Mouse (Mus musculus): Measurements from ENCODE around the gene Kif6. TPM values are rescaled to one million over a fixed set of nuclear protein-coding genes. Genes with fewer than 3 reads are reported as not detected.
A peak's percentile ranks its signal among the peaks of the same experiment; 100 is the strongest.

The Kif6 gene
- polyA plus RNA-seq, 1 experiment from 2014 or later = 1.6 TPM

- H3K9me3 ChIP-seq (ENCODE audit: control insufficient read depth, low read length) = no peaks in the 10 kb centered on the region
- no peak for ATAC-seq (ENCODE audit: low FRiP score)
- peak; percentile 82 for DNase-seq (ENCODE audit: low spot score, missing footprints)
- H3K4me2 ChIP-seq = no peak overlapping the region
- no peak overlapping the region for H3K27ac ChIP-seq (ENCODE audit: low read depth, low read length)
- H3K27me3 ChIP-seq (ENCODE audit: control insufficient read depth, insufficient read depth, low read length) = no peaks in the 10 kb centered on the region
- 23% methylated on average over 5 of the region's 5 CpGs for WGBS
- no peak overlapping the region for H3K9ac ChIP-seq (ENCODE audit: low read length)
- no peaks in the 10 kb centered on the region for H3K36me3 ChIP-seq (ENCODE audit: control insufficient read depth, insufficient read depth, low read length)
- H3K4me1 ChIP-seq (ENCODE audit: control insufficient read depth, insufficient read depth, low read length) = no peaks in the 10 kb centered on the region; the same call in 1 of the 2 replicates
- H3K4me3 ChIP-seq (ENCODE audit: low read depth, low read length) = no peak overlapping the region
These were observed 248.7 kb downstream of the Kif6 start for GRCm38 (mm10) chr17:49863597-49863996.

GRCm38 (mm10) chr17:49865604-49866003 is 250.7 kb downstream of the Kif6 start:
- H3K4me2 ChIP-seq = no peak overlapping the region
- H3K4me1 ChIP-seq (ENCODE audit: control insufficient read depth, insufficient read depth, low read length) = no peaks in the 10 kb centered on the region; the same call in 1 of the 2 replicates
- H3K4me3 ChIP-seq (ENCODE audit: low read depth, low read length) = no peak overlapping the region
- no peaks in the 10 kb centered on the region for H3K27me3 ChIP-seq (ENCODE audit: control insufficient read depth, insufficient read depth, low read length)
- ATAC-seq (ENCODE audit: low FRiP score) (no peak), DNase-seq (ENCODE audit: low spot score, missing footprints) (no peak)
- H3K9ac ChIP-seq (ENCODE audit: low read length) = no peak overlapping the region
- no peaks in the 10 kb centered on the region for H3K9me3 ChIP-seq (ENCODE audit: control insufficient read depth, low read length)
- no peaks in the 10 kb centered on the region for H3K36me3 ChIP-seq (ENCODE audit: control insufficient read depth, insufficient read depth, low read length)
- no peak overlapping the region for H3K27ac ChIP-seq (ENCODE audit: low read depth, low read length)
- 98% methylated on average over 2 of the region's 2 CpGs for WGBS

DNA sequence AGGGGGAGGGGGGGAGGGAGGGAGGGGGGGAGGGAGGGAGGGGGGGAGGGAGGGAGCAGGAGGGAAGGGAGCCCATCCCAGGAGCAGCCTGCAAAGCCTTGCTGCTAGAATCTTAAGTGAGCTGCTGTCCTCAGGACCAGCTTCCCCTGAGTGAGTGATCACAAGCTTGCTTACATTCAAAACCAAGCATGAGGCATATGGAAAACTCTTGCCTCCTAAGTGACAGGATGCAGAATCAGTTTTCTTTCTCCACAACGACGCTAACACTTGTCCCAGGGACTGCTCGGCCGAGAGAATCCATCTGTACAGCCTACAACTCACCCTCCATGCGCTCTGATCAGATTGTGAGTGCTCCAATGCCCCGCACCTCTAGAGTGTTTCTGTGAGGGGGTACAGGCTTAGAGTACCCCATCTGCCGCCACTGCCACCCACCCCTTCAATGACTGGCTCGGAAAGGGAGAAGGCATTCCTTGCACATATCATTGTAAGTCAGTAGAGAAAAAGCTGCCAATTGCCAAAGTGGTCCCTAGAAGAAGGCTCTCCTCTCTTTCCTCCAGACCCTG is 251.8 kb downstream of the Kif6 start:
- Histone ChIP-seq H3K36me3 (ENCODE audit: control insufficient read depth, insufficient read depth, low read length) (no peaks in the 10 kb centered on the region), H3K27me3 (ENCODE audit: control insufficient read depth, insufficient read depth, low read length) (no peaks in the 10 kb centered on the region), H3K4me2 (no peak overlapping the region), H3K4me3 (ENCODE audit: low read depth, low read length) (no peak overlapping the region), H3K4me1 (ENCODE audit: control insufficient read depth, insufficient read depth, low read length) (no peaks in the 10 kb centered on the region; the same call in 1 of the 2 replicates), H3K9ac (ENCODE audit: low read length) (no peak overlapping the region), H3K27ac (ENCODE audit: low read depth, low read length) (no peak overlapping the region), H3K9me3 (ENCODE audit: control insufficient read depth, low read length) (no peaks in the 10 kb centered on the region)
- ATAC-seq (ENCODE audit: low FRiP score) (no peak), DNase-seq (ENCODE audit: low spot score, missing footprints) (no peak)
- WGBS = 77% methylated on average over 8 of the region's 8 CpGs

DNA sequence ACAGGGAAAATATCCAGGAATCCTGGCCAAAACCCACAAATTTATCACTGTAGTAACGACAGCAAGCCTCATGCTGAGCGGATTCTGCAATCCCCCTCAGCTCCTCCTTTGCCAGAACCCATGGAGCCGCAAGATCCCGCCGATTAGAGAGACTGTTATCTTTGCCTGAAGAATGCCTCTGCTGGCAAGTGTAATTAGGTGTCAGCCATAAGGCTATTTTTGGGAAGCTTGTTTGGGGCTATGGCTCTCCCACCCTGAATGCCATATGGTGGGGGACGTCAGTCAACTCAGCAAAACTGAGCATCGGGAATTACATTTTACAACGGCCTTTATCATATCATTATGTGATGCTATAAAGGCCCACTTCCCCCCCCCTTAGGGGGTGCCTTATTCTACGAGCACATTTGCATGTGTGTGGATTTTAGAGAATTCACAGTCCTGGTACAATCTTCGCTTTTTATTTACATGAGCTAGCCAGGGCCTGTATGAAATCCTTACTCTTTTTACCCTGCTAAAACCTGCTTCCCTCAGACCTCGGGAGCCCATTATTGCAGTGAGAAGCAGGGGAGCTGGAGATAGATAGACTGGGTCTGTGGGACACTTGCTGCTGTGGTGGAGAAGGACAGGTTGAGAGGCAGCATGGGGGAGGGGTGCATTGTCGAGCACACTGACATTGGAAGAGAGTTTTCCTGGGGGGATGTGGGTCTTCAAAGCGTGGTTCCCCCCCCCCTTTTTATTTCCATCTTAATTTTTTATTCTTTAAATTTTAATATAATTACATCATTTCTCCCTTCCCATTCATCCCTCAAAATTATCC is 252.6 kb downstream of the Kif6 start:
- 39% methylated on average over 13 of the region's 13 CpGs for WGBS
- DNase-seq (ENCODE audit: low spot score, missing footprints) (no peak), ATAC-seq (ENCODE audit: low FRiP score) (no peak)
- Histone ChIP-seq H3K9me3 (ENCODE audit: control insufficient read depth, low read length) (no peaks in the 10 kb centered on the region), H3K36me3 (ENCODE audit: control insufficient read depth, insufficient read depth, low read length) (no peaks in the 10 kb centered on the region), H3K4me3 (ENCODE audit: low read depth, low read length) (no peak overlapping the region), H3K4me1 (ENCODE audit: control insufficient read depth, insufficient read depth, low read length) (no peaks in the 10 kb centered on the region; the same call in 1 of the 2 replicates), H3K4me2 (no peak overlapping the region), H3K27ac (ENCODE audit: low read depth, low read length) (no peak overlapping the region), H3K27me3 (ENCODE audit: control insufficient read depth, insufficient read depth, low read length) (no peaks in the 10 kb centered on the region), H3K9ac (ENCODE audit: low read length) (no peak overlapping the region)

- Histone ChIP-seq H3K9me3 (ENCODE audit: control insufficient read depth, low read length) (no peaks in the 10 kb centered on the region), H3K27ac (ENCODE audit: low read depth, low read length) (no peak overlapping the region), H3K4me2 (no peak overlapping the region), H3K9ac (ENCODE audit: low read length) (no peak overlapping the region), H3K36me3 (ENCODE audit: control insufficient read depth, insufficient read depth, low read length) (no peaks in the 10 kb centered on the region), H3K27me3 (ENCODE audit: control insufficient read depth, insufficient read depth, low read length) (no peaks in the 10 kb centered on the region), H3K4me1 (ENCODE audit: control insufficient read depth, insufficient read depth, low read length) (no peaks in the 10 kb centered on the region; the same call in 1 of the 2 replicates), H3K4me3 (ENCODE audit: low read depth, low read length) (no peak overlapping the region)
- ATAC-seq (ENCODE audit: low FRiP score) (no peak), DNase-seq (ENCODE audit: low spot score, missing footprints) (no peak)
- WGBS = 84% methylated on average over 9 of the region's 9 CpGs
These were observed 254.3 kb downstream of the Kif6 start for GRCm38 (mm10) chr17:49869246-49869645.

DNA sequence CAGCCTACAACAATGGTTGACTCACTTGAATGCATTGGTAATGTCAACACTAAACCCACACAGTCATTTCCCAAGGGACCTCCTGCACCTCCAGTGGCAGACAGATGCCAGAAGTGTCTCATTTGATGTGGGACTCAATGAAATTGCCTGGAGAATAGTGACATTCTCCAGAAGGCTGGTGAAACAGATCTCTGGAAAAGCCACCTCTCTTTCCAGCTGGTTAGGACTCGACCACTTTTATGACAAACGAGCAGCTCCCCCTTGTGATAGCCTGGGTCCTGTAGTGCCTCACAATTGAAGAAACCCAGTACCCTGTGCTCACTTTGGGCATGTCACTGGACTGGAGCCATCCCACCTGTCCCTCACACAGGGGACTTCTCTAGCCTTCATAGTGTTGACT is 257.4 kb downstream of the Kif6 start:
- Histone ChIP-seq H3K9ac (ENCODE audit: low read length) (no peak overlapping the region), H3K4me3 (ENCODE audit: low read depth, low read length) (no peak overlapping the region), H3K36me3 (ENCODE audit: control insufficient read depth, insufficient read depth, low read length) (no peaks in the 10 kb centered on the region), H3K27me3 (ENCODE audit: control insufficient read depth, insufficient read depth, low read length) (no peaks in the 10 kb centered on the region), H3K4me1 (ENCODE audit: control insufficient read depth, insufficient read depth, low read length) (peaks cover 8% of the 10 kb centered on the region), H3K4me2 (no peak overlapping the region), H3K9me3 (ENCODE audit: control insufficient read depth, low read length) (no peaks in the 10 kb centered on the region), H3K27ac (ENCODE audit: low read depth, low read length) (no peak overlapping the region)
- DNase-seq (ENCODE audit: low spot score, missing footprints) (no peak), ATAC-seq (ENCODE audit: low FRiP score) (no peak)
- 30% methylated on average over 2 of the region's 2 CpGs for WGBS

DNA sequence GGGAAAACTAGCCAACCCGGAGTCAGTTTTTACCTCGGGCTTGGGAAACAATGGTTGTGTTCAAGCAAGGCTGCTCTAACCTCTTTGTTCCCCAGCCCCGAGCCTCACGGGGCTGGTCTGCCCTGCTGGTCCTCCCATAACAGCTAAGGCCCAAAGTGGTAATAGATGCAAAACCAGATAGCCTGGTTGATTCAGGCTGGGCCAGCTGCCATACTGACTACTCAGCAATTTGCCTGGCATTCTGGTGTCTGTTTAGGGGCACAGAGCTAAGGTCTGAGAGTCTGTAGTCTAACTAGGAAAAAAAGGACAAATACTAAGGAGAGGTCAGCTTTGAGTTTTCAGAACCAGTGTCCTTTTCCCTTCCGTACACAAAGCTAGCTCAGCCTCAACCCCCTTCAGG is 259.8 kb downstream of the Kif6 start:
- no peak overlapping the region for H3K27ac ChIP-seq (ENCODE audit: low read depth, low read length)

DNA sequence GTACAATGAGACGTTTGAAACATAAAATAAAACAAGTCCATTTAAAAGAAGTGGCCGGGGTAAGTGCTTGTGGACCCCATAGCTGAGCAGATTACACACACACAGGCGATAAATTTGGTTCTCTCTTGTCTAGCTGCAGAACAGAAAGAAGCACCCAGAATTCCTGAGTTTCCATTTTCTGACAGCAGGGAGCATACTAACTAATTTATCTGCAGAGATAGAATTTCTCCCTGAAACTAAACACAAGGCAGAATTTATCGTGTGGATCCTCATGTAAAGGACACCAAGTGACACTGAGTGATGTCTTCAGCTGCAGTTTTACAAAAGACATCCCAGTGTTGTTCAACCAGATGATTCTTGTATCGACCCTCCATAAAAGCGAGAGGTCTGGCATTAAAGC is 260.5 kb downstream of the Kif6 start:
- H3K4me2 ChIP-seq = no peak overlapping the region
- H3K27ac ChIP-seq (ENCODE audit: low read depth, low read length) = no peak overlapping the region
- H3K27me3 ChIP-seq (ENCODE audit: control insufficient read depth, insufficient read depth, low read length) = no peaks in the 10 kb centered on the region
- H3K4me1 ChIP-seq (ENCODE audit: control insufficient read depth, insufficient read depth, low read length) = peaks cover 8% of the 10 kb centered on the region
- H3K36me3 ChIP-seq (ENCODE audit: control insufficient read depth, insufficient read depth, low read length) = no peaks in the 10 kb centered on the region
- DNase-seq (ENCODE audit: low spot score, missing footprints) (no peak), ATAC-seq (ENCODE audit: low FRiP score) (no peak)
- no peak overlapping the region for H3K9ac ChIP-seq (ENCODE audit: low read length)
- no peak overlapping the region for H3K4me3 ChIP-seq (ENCODE audit: low read depth, low read length)
- 76% methylated on average over 6 of the region's 6 CpGs for WGBS
- H3K9me3 ChIP-seq (ENCODE audit: control insufficient read depth, low read length) = no peaks in the 10 kb centered on the region

More for the DNA sequence above, 259.8 kb downstream of the Kif6 start:
- Histone ChIP-seq H3K4me2 (no peak overlapping the region), H3K4me1 (ENCODE audit: control insufficient read depth, insufficient read depth, low read length) (peaks cover 8% of the 10 kb centered on the region), H3K4me3 (ENCODE audit: low read depth, low read length) (no peak overlapping the region), H3K36me3 (ENCODE audit: control insufficient read depth, insufficient read depth, low read length) (no peaks in the 10 kb centered on the region), H3K9ac (ENCODE audit: low read length) (no peak overlapping the region), H3K27me3 (ENCODE audit: control insufficient read depth, insufficient read depth, low read length) (no peaks in the 10 kb centered on the region), H3K9me3 (ENCODE audit: control insufficient read depth, low read length) (no peaks in the 10 kb centered on the region)
- WGBS = 82% methylated on average over 5 of the region's 5 CpGs
- ATAC-seq (ENCODE audit: low FRiP score) (no peak), DNase-seq (ENCODE audit: low spot score, missing footprints) (no peak)

- Histone ChIP-seq H3K9ac (ENCODE audit: low read length) (no peak overlapping the region), H3K4me2 (no peak overlapping the region), H3K27me3 (ENCODE audit: control insufficient read depth, insufficient read depth, low read length) (no peaks in the 10 kb centered on the region), H3K4me3 (ENCODE audit: low read depth, low read length) (no peak overlapping the region), H3K27ac (ENCODE audit: low read depth, low read length) (no peak overlapping the region), H3K36me3 (ENCODE audit: control insufficient read depth, insufficient read depth, low read length) (no peaks in the 10 kb centered on the region), H3K9me3 (ENCODE audit: control insufficient read depth, low read length) (no peaks in the 10 kb centered on the region), H3K4me1 (ENCODE audit: control insufficient read depth, insufficient read depth, low read length) (peaks cover 8% of the 10 kb centered on the region)
- DNase-seq (ENCODE audit: low spot score, missing footprints) = no peak
- 47% methylated on average over 15 of the region's 15 CpGs for WGBS
- peak; percentile 60 for ATAC-seq (ENCODE audit: low FRiP score)
These were observed 261.2 kb downstream of the Kif6 start for GRCm38 (mm10) chr17:49875939-49876651.
